Mouse (Mus musculus) stomach, postnatal 0 days (tissue): Measurements from ENCODE around the gene Rnasek.

Source experiments
- CTCF ChIP-seq: IDR thresholded peaks from 2 replicates; pipeline ENCODE4 v1.5.1; 2016; ENCODE audit warnings: antibody characterized with exemption, low read depth, mild to moderate bottlenecking, moderate library complexity
- EP300 ChIP-seq: optimal IDR thresholded peaks from 2 replicates; pipeline ENCODE3; 2016; ENCODE audit warnings: antibody characterized with exemption

DNA sequence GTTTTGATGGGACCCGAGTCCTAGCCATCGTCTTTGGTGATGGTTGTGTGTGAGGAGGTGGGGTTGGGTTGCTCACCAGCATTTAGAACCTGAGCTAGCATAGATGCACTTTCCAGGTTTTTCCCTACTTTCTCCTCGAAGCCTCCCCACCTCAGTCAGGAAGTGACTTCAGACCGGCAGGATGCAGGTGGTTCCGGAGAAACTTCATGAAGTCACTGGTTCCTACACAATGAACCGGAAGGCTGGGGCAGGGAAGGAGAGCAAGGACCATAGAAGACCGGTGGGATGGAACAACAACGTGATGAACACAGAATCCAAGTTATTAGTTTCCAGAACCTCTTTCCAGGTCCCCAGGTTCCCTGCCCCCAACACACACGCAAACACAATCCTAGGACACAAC is 15.9 kb downstream of the Rnasek start:
- TF ChIP-seq EP300 (no peak), CTCF (no peak)
